Mouse (Mus musculus) bone marrow macrophage, adult 2 months (primary cell): ENCODE results near the gene Myadml2. TPM values are rescaled to one million over a fixed set of nuclear protein-coding genes. Genes with fewer than 3 reads are reported as not detected.

ENCODE experiments used
- H3K27ac ChIP-seq: 2 replicates; pipeline ENCODE4 v1.5.1; 2012; ENCODE audit warnings: low read depth, low read length; ENCODE audit not compliant: insufficient read depth
- H3K4me1 ChIP-seq: 2 replicates; pipeline ENCODE4 v1.6.1; 2012; ENCODE audit warnings: low read length; ENCODE audit not compliant: control insufficient read depth, insufficient read depth
- H3K4me3 ChIP-seq: 2 replicates; pipeline ENCODE4 v1.5.1; 2012; ENCODE audit warnings: mild to moderate bottlenecking, low read length, moderate library complexity; ENCODE audit not compliant: insufficient read depth
- CTCF ChIP-seq: IDR thresholded peaks from 2 replicates; pipeline ENCODE4 v1.5.1; 2012; ENCODE audit warnings: low read depth, mild to moderate bottlenecking, low read length, moderate library complexity
- POLR2A ChIP-seq: IDR thresholded peaks from 2 replicates; pipeline ENCODE4 v1.6.1; 2012; ENCODE audit warnings: mild to moderate bottlenecking, low read depth, low read length, borderline replicate concordance
- polyA plus RNA-seq: library from polyadenylated mRNA; stranded (reverse); fragments of >200 nt; gene quantifications from 2 replicates; pipeline ENCODE4 v1.2.4, GENCODE M21; 2012; ENCODE audit not compliant: missing spikeins, insufficient read depth, insufficient read length

Gene Myadml2
- polyA plus RNA-seq, 1 experiment = not detected

DNA sequence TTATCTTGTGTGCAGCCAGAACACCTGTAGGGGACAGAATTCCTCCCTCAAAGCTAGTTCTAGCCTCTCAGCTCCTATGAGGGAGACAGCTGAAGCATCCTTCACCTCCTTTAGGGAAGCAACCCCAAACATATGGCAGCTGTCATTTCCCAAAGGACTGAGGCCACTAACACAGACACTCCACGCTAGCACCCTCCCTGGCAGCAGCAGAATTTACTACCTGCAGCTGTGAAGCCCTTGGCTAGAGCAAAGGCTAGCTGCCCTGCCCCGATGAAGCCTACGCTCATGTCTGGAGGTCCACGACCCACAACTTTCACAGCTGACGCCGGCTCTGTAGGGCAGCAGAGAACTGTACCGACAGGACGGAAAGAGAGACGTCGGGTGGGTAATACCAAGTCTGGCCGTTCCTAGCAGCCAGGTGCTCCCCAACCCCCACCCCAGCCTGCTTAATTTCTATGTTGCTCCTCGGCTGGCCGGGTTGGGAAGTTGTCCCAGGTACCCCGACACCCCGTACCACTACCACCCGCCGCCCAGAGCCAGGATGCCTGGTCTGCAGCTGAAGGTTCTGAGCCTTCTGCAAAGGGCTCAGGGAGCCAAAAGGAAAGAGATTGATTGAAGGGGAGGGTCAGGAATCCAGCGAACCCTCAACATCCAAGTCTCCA, 4.9 kb downstream of the Myadml2 start:
- Histone ChIP-seq H3K4me1 (peaks cover 30% of the 10 kb centered on the region), H3K27ac (no peak overlapping the region), H3K4me3 (peak overlapping the region; percentile 64)
- no peak for TF ChIP-seq CTCF
- TF ChIP-seq POLR2A = no peak

DNA sequence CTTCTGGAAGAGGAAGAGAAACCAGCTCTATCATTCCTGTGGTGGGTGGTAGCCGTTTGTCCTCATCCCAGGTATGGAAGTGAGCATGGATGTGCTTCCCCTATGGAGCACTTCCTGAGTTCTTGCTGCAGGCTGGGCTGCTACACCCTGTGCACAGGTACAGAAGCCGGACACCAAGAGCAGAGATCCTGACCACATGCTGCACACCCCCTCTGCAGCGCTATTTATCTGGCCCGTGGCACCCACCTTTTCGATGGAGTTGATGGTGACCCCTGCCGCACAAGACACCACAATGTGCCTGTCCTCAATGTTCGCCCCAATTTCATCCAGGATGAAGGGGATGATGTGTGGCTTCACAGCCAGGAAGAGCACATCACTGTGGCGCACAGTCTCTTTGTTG, 6.1 kb downstream of the Myadml2 start:
- Histone ChIP-seq H3K27ac (no peak overlapping the region), H3K4me1 (peaks cover 22% of the 10 kb centered on the region), H3K4me3 (no peak overlapping the region)
- no peak for TF ChIP-seq POLR2A

DNA sequence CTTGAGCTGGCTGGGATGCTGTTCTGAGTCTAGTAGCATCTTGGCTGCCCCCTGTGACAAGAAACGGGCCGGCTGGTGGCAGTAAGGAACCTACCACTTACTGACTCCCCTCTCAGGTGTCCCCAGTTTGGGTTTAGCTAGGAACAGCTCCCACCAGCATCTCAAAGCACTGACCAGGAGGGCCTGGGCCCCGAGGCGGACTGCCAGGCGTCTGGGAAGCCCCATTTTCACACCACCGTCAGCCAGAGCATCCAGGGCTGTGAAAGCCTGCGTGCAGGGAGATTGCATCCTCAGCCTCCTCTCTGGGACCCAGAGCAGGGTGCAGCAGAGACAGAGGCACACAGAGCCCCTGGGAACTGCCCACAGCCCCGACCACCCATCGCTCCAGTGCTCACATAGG, 6.7 kb downstream of the Myadml2 start:
- TF ChIP-seq POLR2A = no peak
- no peak for TF ChIP-seq CTCF
- no peak overlapping the region for H3K27ac ChIP-seq
- no peak overlapping the region for H3K4me3 ChIP-seq
- peaks cover 22% of the 10 kb centered on the region for H3K4me1 ChIP-seq

DNA sequence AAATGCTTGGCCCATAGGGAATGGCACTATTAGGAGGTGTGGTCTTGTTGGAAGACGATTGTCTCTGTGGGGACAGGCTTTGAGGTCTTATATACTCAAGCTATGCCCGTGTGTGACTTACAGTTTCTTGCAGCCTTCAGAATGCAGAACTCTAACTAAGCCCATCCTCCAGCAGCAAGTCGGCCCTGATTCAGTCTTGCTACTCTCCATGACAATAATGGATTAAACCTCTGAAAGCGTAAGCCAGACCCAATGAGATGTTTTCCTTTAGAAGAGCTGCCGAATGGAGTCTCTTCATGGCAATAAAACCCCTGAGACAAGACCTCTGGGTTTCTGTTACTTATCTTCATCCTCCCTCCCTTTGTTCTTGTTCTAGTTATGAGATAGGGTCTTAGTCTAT, 13.1 kb downstream of the Myadml2 start:
- TF ChIP-seq CTCF = no peak
- TF ChIP-seq POLR2A = no peak

DNA sequence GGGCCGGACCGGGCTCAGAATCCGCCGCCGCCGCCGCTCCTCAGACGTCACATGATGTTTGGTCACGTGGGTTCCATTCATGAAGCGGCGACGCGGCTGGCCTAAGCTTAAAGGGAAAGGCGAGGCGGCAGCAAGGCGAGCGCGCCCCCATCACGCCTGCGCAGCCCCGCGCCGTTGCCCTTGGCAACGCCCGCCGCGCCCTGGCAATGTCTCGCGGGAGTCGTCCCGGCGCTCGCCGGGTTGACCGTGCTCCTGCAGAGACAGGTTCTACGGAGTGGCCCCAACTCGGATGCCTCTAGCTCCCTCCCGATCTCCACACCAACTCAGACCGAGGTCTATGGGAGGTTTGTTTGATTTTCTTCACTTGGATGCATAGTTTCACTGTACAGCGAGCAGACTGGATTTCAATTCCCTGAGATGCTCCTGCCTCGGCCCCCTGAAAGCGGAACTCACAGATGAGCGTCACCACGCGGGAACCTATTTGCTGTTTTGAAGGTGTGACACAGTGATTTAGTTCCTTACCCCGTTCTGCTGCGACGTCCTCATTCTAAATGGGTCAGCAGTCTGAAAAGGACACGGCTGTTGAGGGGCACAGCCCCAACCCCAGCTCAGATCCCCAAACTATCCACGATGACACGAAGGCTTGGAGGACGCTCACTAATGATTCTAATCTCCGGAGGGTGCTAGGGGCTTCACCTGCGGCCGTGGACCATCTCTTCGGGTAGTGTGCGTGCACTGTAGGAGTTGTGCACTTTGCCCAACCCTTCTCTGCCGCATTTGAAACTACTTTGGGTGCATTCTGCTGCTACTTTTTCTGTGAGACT, 14.2 kb downstream of the Myadml2 start, which contains the start of gene Mafg:
Mafg (minus strand) TSS at position 81 of the 824 bp plus-strand sequence.
- H3K4me3 ChIP-seq = peak within 1 kb of the TSS; percentile 62
- peaks cover 34% of the 10 kb centered on the region for H3K4me1 ChIP-seq
- TF ChIP-seq CTCF = no peak
- no peak for TF ChIP-seq POLR2A
- peak within 1 kb of the TSS; percentile 95 for H3K27ac ChIP-seq

More for the DNA sequence above, 13.1 kb downstream of the Myadml2 start:
- H3K4me3 ChIP-seq = no peak overlapping the region
- no peak overlapping the region for H3K27ac ChIP-seq
- peaks cover 32% of the 10 kb centered on the region for H3K4me1 ChIP-seq

DNA sequence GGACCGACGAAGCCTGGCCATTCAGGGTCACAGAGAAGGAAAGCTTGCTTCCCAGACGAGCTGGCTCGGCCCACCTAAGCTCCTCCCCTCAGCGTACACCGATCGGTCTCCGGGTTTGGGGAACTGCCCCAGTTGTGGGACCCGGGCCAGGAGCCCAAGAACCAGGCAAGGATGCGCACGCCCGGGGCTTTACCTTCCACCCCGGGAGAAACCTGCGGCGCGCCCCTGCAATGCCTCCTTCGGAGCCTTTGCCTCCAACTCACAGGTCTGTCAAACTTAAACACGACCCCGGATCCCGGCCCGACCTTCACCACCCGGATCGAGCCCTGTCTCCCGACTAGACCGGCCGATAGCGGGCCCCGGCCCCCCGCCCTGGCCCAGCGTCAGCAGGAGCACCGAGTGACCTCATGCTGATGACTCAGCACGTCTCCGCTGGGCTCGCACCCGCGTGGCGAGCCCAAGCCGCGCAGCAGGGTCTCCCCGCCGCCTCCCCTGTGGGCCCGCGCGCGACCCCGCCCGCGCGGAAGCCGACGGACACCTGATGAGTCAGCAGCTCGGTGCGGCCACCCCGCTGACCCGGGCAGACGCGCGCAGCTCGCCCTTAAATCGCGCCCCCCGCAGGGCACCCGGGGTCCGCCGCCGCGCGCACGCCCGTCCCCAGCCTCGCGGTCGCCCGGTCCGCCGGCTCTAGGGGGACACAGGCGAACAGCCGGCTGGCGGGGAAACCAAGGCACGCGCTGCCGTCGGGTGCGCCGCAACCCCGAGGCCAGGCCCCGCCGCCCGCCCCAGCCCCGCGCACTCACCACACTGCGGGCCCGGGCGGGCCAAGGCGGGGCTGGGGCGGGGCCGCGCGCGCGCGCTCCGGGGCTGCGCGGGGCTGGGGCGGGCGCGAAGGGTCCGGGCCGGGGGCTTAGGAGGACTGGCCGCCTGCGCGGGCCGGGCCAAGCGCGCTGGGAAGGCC, 15.1 kb downstream of the Myadml2 start:
- Histone ChIP-seq H3K4me1 (peaks cover 38% of the 10 kb centered on the region), H3K27ac (peak overlapping the region; percentile 95), H3K4me3 (peak overlapping the region; percentile 62)
- no peak for TF ChIP-seq CTCF
- TF ChIP-seq POLR2A = no peak

DNA sequence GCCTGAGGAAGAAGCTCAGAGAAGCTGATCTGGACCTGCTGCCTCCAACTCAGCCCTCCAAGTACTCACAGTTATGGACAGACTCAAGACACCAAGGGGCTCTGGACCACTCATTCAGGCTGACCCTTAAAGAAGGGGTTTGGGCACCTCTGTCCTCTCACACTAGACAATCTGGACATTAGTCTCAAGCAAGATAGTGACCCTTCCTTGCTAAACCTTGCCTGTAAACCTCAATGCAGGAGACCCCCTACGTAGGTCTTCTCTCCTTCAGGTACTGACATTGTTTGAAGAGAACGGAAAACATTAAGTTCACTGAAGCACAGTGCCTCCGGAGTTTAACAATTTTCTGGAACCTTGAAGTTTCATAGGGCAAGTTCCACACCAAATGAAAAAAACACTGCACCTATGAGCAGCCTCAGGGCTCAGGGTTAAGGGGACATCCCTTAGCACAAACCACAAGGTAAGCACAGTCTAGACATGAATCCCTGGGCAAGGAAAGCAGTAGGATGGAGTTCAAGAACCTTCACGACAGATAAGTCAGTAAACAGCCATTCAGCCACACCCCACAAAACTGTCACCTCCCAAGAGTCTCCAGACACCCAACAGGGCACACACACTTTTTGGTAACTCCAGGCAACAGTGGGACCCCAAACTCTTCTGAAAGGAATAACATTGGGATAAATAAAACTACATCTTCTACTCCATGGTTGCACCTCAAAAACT, 16.1 kb downstream of the Myadml2 start:
- TF ChIP-seq POLR2A (no peak), CTCF (no peak)
- peak overlapping the region; percentile 95 for H3K27ac ChIP-seq
- H3K4me1 ChIP-seq = peaks cover 45% of the 10 kb centered on the region
- peak overlapping the region; percentile 62 for H3K4me3 ChIP-seq

DNA sequence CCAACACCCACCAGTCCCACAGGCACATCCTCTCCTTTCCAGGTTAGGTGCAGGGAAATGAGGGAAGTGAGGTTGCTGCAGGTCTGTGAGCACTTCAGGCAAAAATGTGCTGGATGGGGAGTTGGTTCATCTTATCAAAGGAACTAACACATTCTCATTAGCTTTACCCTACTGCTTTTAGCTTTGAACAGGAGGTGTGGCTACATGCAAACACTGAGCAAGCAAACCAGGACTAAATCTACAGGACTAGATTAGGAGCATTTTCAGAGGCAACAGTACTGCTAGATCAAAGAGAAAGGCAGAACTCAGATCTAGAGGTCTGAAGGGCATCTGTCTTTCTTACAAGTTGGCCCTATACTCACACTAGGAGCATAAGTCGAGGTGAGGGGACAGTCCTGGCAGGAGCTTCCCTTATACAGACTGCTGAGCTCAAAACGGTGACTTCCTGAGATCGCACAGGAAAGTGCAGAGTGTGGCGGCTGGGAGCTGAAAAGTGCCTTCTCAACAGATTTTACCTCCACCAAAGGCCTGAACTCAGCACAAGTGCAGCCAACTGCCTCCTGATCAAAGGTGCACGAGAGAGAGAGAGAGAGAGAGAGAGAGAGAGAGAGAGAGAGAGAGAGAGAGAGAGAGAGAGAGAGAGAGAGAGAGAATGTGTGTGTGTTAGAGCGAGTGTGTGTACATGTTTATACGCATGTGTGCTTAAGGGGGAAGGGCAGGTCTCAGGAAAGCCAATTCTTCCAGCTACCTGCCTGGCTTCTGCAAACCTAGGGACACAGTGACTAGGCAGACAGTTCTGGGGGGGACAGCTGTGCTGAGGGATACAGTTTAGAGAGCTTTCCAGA, 16.9 kb downstream of the Myadml2 start:
- peak overlapping the region; percentile 95 for H3K27ac ChIP-seq
- H3K4me1 ChIP-seq = peaks cover 46% of the 10 kb centered on the region
- TF ChIP-seq POLR2A (no peak), CTCF (no peak)
- H3K4me3 ChIP-seq = peak overlapping the region; percentile 62
